Mouse (Mus musculus): ENCODE measurements around the gene Gpr174.
"Not testable (repeated sequence)": the region's sequence is repeated elsewhere in the genome, so short reads cannot be mapped to it uniquely, and the experiment has no call there.

The Gpr174 gene

DNA sequence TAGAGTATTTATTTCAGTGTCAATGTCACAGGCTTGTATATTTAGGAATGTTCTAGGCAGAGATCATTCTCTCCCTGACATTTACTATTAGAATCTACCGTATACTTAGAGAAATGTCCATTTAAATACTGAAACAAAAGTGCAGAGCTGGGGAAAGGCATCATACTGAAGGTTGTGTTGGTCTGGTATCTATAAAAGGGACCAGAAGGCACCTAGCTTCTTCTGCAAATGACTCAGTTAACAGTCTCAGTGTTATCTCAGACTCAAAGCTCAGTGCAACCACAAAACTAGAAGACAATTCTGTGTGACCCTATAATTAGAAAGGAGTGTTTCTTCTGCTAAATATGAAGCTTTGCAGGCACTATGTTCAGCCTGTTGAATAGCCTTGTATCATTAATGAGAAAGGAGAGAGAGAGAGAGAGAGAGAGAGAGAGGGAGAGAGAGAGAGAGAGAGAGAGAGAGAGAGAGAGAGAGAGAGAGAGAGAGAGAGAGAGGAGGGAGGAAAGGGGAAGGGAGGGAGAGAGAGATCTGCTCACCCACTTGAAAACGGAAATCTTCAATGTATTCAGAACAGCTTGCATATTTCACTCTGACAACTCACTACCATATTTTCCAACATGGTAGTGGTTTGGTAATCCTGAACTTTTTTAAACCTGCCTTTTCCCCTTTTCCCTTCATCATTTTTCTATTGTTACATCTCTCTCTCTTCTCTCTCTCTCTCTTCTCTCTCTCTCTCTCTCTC, at the start of gene Gpr174:
Gene Gpr174 (plus strand): TSS at position 393 of the 742 bp plus-strand sequence.
- DNase-seq, result no peak

DNA sequence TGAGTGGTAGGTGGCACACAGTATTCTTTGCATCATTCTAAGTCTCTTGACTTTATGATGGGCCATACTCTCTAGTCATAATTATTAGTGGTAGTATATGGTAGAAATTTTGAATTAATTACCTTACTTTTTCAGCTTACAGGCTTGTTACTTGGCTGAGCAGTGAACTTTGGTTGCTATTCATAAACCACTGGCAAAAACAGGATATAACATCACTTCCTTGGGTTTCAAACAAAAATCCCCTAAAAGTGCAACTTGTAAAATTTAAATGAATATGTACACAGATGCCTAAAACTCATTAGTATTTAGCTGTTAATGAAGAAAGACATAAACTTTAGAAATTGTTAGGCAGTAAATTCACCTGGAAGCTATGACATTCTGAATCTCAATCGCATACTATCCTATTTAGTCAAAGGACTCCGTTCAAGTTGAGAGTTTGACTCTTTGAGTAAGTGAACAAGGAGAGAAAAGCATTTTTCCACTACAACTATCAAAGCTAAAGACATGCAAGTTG, 38.0 kb upstream of the Gpr174 start:
- no peak for DNase-seq

DNA sequence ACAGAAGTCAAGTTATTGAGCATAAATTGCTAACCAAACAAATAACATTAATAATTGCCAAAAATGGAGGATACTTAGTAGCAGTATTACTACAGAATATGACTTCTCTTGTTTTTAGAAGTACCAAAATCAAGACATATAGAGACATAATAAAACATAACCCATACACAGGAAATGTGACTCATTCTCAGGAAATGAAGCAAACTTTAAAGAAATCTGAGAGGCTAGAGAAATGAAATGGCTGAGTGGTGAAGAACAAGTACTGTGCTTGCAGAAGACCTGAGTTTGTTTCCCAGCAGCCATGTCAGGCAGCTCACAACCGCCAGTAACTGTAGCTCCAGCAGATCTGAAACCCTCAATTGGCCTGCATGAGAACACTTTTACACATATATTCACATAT, 30.8 kb upstream of the Gpr174 start:
- no peak for DNase-seq

DNA sequence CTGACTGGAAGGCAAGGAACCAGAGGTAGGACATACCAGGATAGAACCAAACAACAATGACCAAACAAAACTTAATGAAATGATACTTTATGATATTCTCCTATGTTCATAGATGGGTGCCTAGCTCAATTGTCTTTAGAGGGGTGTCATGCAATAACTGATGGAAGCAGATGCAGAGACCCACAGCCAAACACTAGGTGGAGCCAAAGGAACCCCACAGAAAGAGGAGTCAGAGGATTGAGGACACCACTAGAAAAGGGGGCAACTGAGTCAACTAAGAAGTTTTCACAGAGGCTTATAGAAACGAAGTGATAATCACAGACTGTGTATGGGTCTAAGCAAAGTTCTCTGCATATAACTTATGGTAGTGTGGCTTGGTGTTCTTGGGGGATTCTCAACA, 24.5 kb upstream of the Gpr174 start:
- no peak for DNase-seq

DNA sequence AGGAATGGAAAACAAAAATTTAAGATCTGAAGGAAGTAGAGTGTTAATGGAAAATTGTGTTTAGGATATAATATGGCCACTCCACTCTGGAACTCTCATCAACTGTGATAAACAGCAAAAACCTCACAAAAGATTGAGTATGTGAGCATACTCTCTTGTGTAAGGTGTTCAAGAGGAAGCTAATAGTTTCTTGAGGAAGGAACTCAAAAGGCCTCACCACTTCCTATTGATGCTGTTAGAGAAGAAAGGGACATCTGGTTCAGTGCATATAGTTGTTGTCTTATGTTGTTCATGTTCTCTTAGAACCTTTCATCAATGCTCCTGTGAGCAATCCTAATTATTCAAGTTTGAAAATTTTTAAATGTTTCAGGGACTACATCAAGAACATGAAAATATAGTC, 21.0 kb upstream of the Gpr174 start:
- no peak for DNase-seq

DNA sequence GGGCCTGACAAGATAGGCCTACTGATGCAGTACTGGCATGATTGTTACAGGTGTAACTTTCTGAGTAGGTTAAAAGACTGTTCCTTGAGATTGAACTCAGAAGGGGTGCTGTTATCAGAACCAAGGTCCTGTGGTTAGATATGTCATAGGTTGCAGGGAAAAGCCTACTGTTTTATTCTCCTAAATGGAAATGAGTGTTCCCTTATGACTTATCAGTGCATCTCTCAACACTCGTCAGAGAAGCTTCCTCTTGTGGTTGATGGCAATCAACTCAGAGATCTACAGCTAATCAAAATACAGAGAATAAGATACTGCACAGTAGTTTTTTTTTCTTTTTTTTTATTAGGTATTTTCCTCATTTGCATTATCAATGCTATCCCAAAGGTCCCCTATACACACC, 19.2 kb upstream of the Gpr174 start:
- DNase-seq, result no peak

DNA sequence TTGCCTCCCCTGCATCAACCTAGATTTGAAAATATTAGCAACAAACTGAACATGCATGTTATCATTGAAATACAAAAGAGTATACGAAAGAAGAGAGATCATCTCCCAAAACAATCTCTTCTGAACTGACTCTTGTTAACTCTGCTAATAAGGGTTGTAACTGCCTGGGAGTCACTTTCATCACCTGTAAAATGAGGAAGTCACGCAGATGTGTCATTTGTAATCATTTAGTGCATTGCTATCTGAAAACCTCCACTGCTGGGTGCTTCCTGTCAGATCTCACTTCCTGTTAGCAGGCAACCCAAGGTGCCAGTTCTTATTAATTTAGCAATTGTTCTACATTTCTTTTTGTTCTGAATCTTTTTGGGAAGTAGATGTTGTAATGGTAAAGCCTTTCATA, 5.3 kb upstream of the Gpr174 start:
- DNase-seq, result no peak

DNA sequence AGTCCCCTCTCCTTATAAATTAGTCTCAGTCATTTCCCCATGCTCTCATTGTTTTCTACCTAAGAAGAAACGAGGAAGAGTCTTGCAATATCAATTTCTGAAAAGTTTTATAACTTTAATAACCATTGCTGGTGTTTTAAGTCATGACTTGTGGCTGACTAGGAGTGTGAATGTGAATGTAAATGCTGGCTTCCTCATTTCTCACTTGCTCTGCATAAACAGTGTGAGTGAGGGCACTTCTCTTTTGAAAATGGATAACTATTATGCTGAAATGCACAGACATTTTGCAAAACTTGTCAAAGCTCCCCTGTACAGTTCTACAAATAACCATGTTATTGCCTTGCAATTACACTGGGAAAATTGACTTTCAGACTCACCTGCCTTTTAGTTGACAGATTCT, 8.9 kb downstream of the Gpr174 start:
- no peak for DNase-seq

DNA sequence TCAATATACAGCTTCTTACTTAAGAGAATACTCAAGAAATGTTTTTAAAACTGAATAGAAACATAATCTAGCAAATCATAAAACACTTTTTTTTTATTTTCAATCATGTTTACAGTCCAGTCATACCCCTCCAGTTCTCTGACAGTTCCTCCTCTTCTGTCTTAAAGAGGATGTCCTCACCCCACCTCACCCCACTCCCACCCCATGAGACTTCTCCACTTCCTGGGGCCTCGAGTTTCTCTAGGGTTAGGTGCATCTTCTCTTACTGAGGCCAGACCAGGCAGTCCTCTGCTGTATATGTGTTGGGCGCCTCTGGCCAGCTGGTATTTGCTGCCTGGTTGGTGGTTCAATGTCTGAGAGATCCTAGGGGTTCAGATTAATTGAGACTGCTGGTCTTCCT, 21.9 kb downstream of the Gpr174 start:
- DNase-seq, result no peak

DNA sequence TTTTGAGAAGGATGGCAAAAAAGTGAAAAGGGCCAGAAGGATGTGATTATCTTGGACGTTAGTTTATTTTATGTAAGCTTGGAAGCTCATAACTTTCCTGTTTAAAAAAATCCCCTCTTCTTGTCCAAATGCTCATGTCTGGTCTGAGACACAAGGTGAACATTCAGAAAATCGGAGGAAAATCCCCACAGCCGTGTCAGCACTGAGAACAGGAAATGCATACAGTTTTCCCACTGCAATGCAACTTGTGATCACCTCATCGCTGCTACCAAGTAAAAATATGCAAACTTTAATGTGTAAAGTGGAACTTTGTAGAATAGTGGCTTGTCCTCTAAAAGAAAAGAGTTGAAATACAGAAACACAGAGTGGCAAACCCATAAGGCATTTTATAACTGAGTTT, 28.5 kb downstream of the Gpr174 start:
- DNase-seq, result no peak

DNA sequence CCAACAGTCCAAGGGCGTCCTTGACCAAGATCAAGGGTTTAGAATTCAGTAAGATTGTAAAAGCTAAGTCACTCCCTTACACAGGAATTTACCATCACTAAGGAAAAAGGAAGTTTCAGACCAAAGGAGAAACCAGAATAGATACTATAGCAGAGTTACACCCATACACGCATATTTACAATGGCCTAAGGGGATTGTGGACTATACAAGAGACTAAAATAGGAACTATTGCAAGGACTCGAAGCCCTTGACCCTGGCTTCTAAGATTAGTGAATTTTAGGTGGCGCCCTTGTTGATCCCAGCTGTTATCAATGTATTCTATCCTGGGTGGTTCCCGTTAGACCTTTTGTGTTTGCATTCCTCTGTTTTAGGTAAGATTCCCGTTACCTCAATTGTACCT, 42.2 kb downstream of the Gpr174 start:
- DNase-seq, result not testable (repeated sequence)

DNA sequence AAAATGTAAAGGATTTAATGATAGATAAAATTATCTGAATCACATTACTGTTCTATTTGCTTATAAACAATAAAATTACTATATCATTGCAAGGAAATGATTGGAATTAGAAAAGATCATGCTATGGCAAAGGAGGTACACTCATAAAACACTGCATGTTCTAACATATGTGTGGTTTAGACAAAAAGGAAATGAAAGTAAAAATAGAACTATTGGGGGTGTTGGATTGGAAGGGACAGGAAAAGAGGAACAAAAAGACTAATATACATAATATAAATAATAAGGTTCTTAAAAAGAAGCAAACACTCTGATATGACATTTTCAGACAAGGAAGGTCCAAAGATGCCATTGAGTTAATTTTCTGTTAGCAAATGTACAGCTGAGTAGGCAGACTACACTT, 43.1 kb downstream of the Gpr174 start:
- no peak for DNase-seq

DNA sequence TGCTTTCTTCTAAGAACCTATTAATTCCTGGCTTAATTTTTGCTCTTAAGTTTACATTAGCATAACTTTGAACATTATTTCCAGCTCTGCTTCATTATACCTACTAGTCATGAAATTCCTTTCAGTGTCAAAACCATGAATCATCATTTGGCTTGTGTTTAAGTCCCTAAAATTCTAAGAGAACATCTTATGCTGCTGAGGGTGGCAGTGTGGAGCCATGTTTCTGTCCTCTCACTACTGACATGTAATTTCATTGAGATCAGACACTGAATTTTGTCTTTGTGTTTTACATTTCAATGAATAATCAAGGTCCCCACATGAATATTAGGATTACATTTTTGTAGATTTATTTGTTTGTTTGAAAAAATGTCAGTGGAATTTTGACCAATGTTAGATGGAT, 50.8 kb downstream of the Gpr174 start:
- DNase-seq, result no peak

DNA sequence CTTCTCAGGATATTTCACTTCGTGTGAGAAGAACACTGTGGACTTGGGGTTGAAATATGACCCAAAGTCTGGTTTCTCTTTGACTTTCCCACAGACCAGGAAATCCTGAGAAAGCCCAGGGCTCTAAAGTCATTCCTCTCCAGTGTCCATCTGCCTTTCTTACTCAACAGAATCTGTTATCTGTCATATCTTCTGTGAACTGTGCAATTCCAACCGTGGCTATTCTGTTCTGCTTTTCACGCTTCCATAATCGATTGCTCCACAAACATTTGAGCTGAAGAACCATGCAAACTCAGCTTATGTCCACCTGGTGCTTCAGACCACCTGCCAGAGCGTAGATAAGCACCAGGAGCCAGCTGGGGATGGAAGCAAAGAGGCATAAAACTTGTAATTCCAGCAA, 56.9 kb downstream of the Gpr174 start:
- no peak for DNase-seq

DNA sequence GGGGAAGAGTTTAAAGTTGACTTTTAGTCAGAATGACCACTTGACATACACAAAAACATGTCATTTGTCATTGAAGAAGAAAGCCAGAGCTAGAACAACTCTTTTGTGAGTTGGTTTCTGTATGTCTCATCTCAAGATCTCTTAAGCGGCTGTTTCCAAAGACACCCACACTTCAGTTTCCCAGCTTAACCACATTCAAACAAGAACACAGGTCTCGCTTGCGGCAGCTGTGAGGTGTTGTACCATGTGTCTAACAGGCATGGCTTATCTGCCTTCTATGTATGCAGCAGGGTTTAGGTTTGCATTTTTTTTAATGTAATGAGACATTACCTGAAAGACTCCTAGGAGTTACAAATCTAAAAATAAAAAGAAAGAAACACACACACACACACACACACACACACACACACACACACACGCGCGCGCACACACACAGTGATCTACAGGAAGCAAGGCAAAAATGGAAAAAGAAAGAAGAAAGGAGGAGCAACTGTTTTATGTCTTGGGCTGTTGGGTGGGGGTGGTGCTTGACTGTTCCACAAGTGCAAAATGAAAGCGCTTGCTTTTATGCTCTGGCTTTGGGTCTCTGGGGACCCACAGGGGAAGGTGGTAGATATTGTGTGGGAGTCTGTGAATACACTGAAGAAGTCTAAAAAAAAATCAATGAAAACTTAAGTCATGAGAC, 70.2 kb downstream of the Gpr174 start:
- no peak for DNase-seq

DNA sequence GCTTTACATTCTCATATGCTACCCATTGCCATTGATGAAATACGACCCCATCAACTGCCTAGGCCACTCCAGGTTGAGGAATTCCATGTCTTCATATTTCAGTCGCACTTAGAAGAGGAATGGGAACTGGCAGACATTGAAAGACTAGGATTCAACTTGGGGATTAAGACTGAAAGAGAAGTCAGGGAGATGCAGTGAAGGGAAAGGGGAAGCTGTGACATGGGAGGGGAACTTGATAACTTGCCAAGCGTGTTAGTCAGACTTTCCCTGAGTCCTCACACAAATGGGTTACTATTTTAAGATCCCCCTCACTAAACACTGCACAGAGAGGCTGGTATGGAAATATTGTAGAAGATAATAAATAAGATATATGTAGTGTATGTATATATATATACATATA, 74.2 kb downstream of the Gpr174 start:
- no peak for DNase-seq

DNA sequence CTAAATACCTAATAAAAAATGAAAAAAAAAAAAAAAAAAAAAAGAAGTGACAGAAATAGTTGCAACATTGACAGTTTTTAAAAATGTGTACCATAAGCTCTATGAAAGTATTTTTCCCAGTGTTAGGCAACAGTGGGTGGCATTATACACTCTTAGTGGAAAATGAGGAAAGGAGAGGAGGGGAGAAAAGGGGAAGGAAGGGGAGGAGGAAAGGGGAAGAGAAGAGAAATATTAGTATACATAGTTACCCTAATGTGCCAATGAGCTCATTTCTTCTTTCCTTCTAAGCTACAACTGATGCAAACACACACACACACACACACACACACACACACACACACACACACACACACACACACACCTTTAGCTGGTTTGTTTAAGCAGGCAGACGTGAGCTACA, 80.9 kb downstream of the Gpr174 start:
- no peak for DNase-seq

DNA sequence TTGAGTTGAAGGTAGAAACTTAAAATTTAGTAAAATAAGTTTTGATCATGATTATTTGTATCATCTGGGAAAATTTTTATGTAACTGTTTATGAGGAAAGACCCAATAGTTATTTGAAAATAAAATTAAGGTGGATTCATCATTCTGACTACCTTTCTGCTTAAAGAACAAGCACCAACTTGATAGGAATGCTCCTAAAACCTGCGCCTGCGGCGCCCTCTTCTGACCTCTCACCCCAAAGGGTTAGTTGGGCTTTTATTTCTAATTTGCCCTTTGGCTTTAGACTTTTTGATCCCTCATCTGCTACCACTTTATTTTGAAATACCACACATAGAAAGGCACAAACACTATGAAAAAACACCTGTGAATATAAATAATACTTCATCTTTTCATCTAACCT, 86.3 kb downstream of the Gpr174 start:
- peak; percentile 16 for DNase-seq

Measured in lung, postnatal 14 days (tissue).